Mouse (Mus musculus) neural tube, embryonic 14.5 days (tissue): Measurements from ENCODE around the gene Blzf1. TPM values are rescaled to one million over a fixed set of nuclear protein-coding genes. Genes with fewer than 3 reads are reported as not detected.

Source experiments
- ATAC-seq: fragments of 200-750 bp; cut with Nextera tagmentation; 2 replicates; pipeline ENCODE4 v1.8.0; 2017; ENCODE audit warnings: low read depth, mild to moderate bottlenecking, moderate TSS enrichment, moderate library complexity
- H3K27ac ChIP-seq: fragments of 300-500 bp; sonication (generic); 2 replicates; pipeline ENCODE4 v1.5.1; 2014; ENCODE audit warnings: low read depth, mild to moderate bottlenecking, control low read depth, low read length, moderate library complexity, mixed read lengths
- H3K27me3 ChIP-seq: fragments of 300-500 bp; sonication (generic); 2 replicates; pipeline ENCODE4 v1.6.1; 2014; ENCODE audit warnings: low read length; ENCODE audit not compliant: control insufficient read depth, insufficient read depth
- H3K36me3 ChIP-seq: fragments of 300-500 bp; sonication (generic); 2 replicates; pipeline ENCODE4 v1.6.1; 2014; ENCODE audit warnings: low read length, mixed read lengths; ENCODE audit not compliant: control insufficient read depth, insufficient read depth
- H3K4me1 ChIP-seq: fragments of 300-500 bp; sonication (generic); 2 replicates; pipeline ENCODE4 v1.6.1; 2014; ENCODE audit warnings: low read length; ENCODE audit not compliant: control insufficient read depth, insufficient read depth
- H3K4me2 ChIP-seq: fragments of 300-500 bp; sonication (generic); 2 replicates; pipeline ENCODE4 v1.6.1; 2014; ENCODE audit warnings: mild to moderate bottlenecking, low read depth, low read length, control low read depth
- H3K4me3 ChIP-seq: fragments of 300-500 bp; sonication (generic); 2 replicates; pipeline ENCODE4 v1.5.1; 2014; ENCODE audit warnings: low read depth, low read length, control low read depth, mixed read lengths
- H3K9ac ChIP-seq: fragments of 300-500 bp; sonication (generic); replicated peaks from 2 replicates; pipeline ENCODE4 v1.6.1; 2014; ENCODE audit warnings: low read depth, mild to moderate bottlenecking, control low read depth, low read length, mixed read lengths
- H3K9me3 ChIP-seq: fragments of 300-500 bp; sonication (generic); 2 replicates; pipeline ENCODE4 v1.6.1; 2016; ENCODE audit warnings: low read length; ENCODE audit not compliant: control insufficient read depth
- WGBS: fragments of 180-500 bp; shearing (Covaris S2); extraction: QIAGEN DNeasy Blood & Tissue Kit; methylation state at CpG from one replicate; pipeline ENCODE4 v1.1.7; 2014; 5-methylcytosine and 5-hydroxymethylcytosine counted together
- polyA plus RNA-seq: library from polyadenylated mRNA; unstranded; fragments of >200 nt; fragmentation: Nextera tagmentation; extraction: Ambion mirVana; gene quantifications from 2 replicates; pipeline ENCODE4 v1.2.1, GENCODE M21; 2014

Blzf1 gene
- polyA plus RNA-seq, 1 experiment from 2014 or later = 32.1 TPM

GRCm38 (mm10) chr1:164314085-164314484 is 6.8 kb upstream of the Blzf1 start:
- peaks cover 5% of the 10 kb centered on the region; the same call in 1 of the 2 replicates for H3K36me3 ChIP-seq
- H3K4me2 ChIP-seq = no peak overlapping the region
- no peak overlapping the region for H3K9ac ChIP-seq
- no peak for ATAC-seq
- 97% methylated on average over 5 of the region's 5 CpGs for WGBS
- no peak overlapping the region for H3K4me3 ChIP-seq
- no peaks in the 10 kb centered on the region for H3K4me1 ChIP-seq
- H3K27me3 ChIP-seq = no peaks in the 10 kb centered on the region
- H3K9me3 ChIP-seq = no peaks in the 10 kb centered on the region
- H3K27ac ChIP-seq = no peak overlapping the region

- H3K9me3 ChIP-seq = no peaks in the 10 kb centered on the region
- 12% methylated on average over 10 of the region's 10 CpGs for WGBS
Observed at GRCm38 (mm10) chr1:164307922-164308321, 633 bp upstream of the Blzf1 start.

GRCm38 (mm10) chr1:164303821-164304220 is 3.5 kb downstream of the Blzf1 start, which contains the start of gene Nme7:
Gene Nme7 (plus strand): TSS chr1:164304121.
- no peak within 1 kb of the TSS for H3K4me2 ChIP-seq
- peaks cover 28% of the 10 kb centered on the region for H3K36me3 ChIP-seq
- H3K27ac ChIP-seq = no peak within 1 kb of the TSS
- ATAC-seq = no peak
- H3K27me3 ChIP-seq = no peaks in the 10 kb centered on the region
- peaks cover 12% of the 10 kb centered on the region for H3K4me1 ChIP-seq
- WGBS = 92% methylated on average over 5 of the region's 5 CpGs
- H3K9me3 ChIP-seq = no peaks in the 10 kb centered on the region
- H3K4me3 ChIP-seq = no peak within 1 kb of the TSS
- no peak within 1 kb of the TSS for H3K9ac ChIP-seq

More at GRCm38 (mm10) chr1:164307922-164308321, 633 bp upstream of the Blzf1 start:
- H3K4me2 ChIP-seq = peak overlapping the region; percentile 85
- peak; percentile 25 for ATAC-seq
- 0 out of 2 replicates have a peak overlapping the region, but pooled peaks have one; percentile 8 for H3K27ac ChIP-seq
- H3K36me3 ChIP-seq = peaks cover 5% of the 10 kb centered on the region; the same call in 1 of the 2 replicates
- peak overlapping the region; percentile 58; the same call in 1 of the 2 replicates for H3K9ac ChIP-seq
- H3K4me3 ChIP-seq = peak overlapping the region; percentile 67
- peaks cover 12% of the 10 kb centered on the region for H3K4me1 ChIP-seq
- no peaks in the 10 kb centered on the region for H3K27me3 ChIP-seq

GRCm38 (mm10) chr1:164301949-164302348 is 5.3 kb downstream of the Blzf1 start:
- Histone ChIP-seq H3K27ac (no peak overlapping the region), H3K4me1 (peaks cover 4% of the 10 kb centered on the region; the same call in 1 of the 2 replicates), H3K27me3 (no peaks in the 10 kb centered on the region), H3K9me3 (no peaks in the 10 kb centered on the region), H3K9ac (no peak overlapping the region), H3K4me3 (no peak overlapping the region), H3K36me3 (peaks cover 41% of the 10 kb centered on the region), H3K4me2 (no peak overlapping the region)
- ATAC-seq = no peak
- 89% methylated on average over 4 of the region's 4 CpGs for WGBS

GRCm38 (mm10) chr1:164296473-164296872 is 10.8 kb downstream of the Blzf1 start:
- Histone ChIP-seq H3K36me3 (peaks cover 61% of the 10 kb centered on the region), H3K4me3 (no peak overlapping the region), H3K9ac (no peak overlapping the region), H3K4me2 (no peak overlapping the region), H3K4me1 (no peaks in the 10 kb centered on the region), H3K9me3 (no peaks in the 10 kb centered on the region), H3K27me3 (no peaks in the 10 kb centered on the region), H3K27ac (no peak overlapping the region)
- no peak for ATAC-seq
- WGBS = 94% methylated on average over 4 of the region's 5 CpGs

GRCm38 (mm10) chr1:164294071-164294470 is 13.2 kb downstream of the Blzf1 start:
- Histone ChIP-seq H3K27ac (no peak overlapping the region), H3K9me3 (no peaks in the 10 kb centered on the region), H3K4me3 (no peak overlapping the region), H3K27me3 (no peaks in the 10 kb centered on the region), H3K4me1 (no peaks in the 10 kb centered on the region), H3K4me2 (no peak overlapping the region), H3K9ac (no peak overlapping the region), H3K36me3 (peaks cover 53% of the 10 kb centered on the region)
- no peak for ATAC-seq
- 96% methylated on average over 6 of the region's 6 CpGs for WGBS

GRCm38 (mm10) chr1:164292040-164292439 is 15.2 kb downstream of the Blzf1 start:
- no peak overlapping the region for H3K4me3 ChIP-seq
- no peak overlapping the region for H3K9ac ChIP-seq
- no peak overlapping the region for H3K4me2 ChIP-seq
- 97% methylated on average over 5 of the region's 5 CpGs for WGBS
- no peaks in the 10 kb centered on the region for H3K27me3 ChIP-seq
- peaks cover 39% of the 10 kb centered on the region for H3K36me3 ChIP-seq
- ATAC-seq = no peak
- no peaks in the 10 kb centered on the region for H3K4me1 ChIP-seq
- no peak overlapping the region for H3K27ac ChIP-seq
- H3K9me3 ChIP-seq = no peaks in the 10 kb centered on the region

- H3K4me3 ChIP-seq = no peak overlapping the region
- WGBS = 69% methylated on average over 15 of the region's 15 CpGs
- H3K9ac ChIP-seq = no peak overlapping the region
- peaks cover 19% of the 10 kb centered on the region for H3K36me3 ChIP-seq
- no peaks in the 10 kb centered on the region for H3K9me3 ChIP-seq
- no peak for ATAC-seq
- no peaks in the 10 kb centered on the region for H3K27me3 ChIP-seq
- H3K4me2 ChIP-seq = no peak overlapping the region
- H3K27ac ChIP-seq = no peak overlapping the region
- no peaks in the 10 kb centered on the region for H3K4me1 ChIP-seq
Observed at GRCm38 (mm10) chr1:164287406-164287805, 19.9 kb downstream of the Blzf1 start.

- 95% methylated on average over 3 of the region's 3 CpGs for WGBS
- ATAC-seq = no peak
Observed at GRCm38 (mm10) chr1:164284007-164284406, 23.3 kb downstream of the Blzf1 start.

More at GRCm38 (mm10) chr1:164284007-164284406, 23.3 kb downstream of the Blzf1 start:
- Histone ChIP-seq H3K9ac (no peak overlapping the region), H3K9me3 (no peaks in the 10 kb centered on the region), H3K4me2 (no peak overlapping the region), H3K4me1 (no peaks in the 10 kb centered on the region), H3K4me3 (no peak overlapping the region), H3K27me3 (no peaks in the 10 kb centered on the region), H3K36me3 (peaks cover 4% of the 10 kb centered on the region; the same call in 1 of the 2 replicates), H3K27ac (no peak overlapping the region)
